Mouse (Mus musculus) adrenal gland, postnatal 14 days (tissue): Measurements from ENCODE around the gene Cpt1c. TPM values are rescaled to one million over a fixed set of nuclear protein-coding genes. Genes with fewer than 3 reads are reported as not detected.
"Not testable (repeated sequence)": the region's sequence is repeated elsewhere in the genome, so short reads cannot be mapped to it uniquely, and the experiment has no call there.

ENCODE experiments used
- DNase-seq: peaks from one replicate; pipeline ENCODE4 v3.0.0; 2021; ENCODE audit warnings: mixed read lengths
- long read RNA-seq, 2 experiments: library from polyadenylated mRNA; stranded (forward); transcript quantifications; one replicate each; pipeline ENCODE4 v2.0.0; 2021
- total RNA-seq: library from RNA; stranded (reverse); gene quantifications from 2 replicates; pipeline ENCODE4 v1.2.3, GENCODE M21; 2021

Gene Cpt1c
- 9.6 and 12.4 TPM in 2 replicates for total RNA-seq
- long read RNA-seq, experiment 1, transcript Cpt1c-201 (19 exons, 2,793 nt) = major isoform, 5 of 26 reads
- long read RNA-seq, experiment 1, partial matches to known transcripts = 7 of 26 reads
- long read RNA-seq, experiment 1, other reads (novel, unspliced or antisense) = 14 of 26 reads
- long read RNA-seq, experiment 2, partial matches to known transcripts = 10 of 16 reads
- long read RNA-seq, experiment 2, other reads (novel, unspliced or antisense) = 3 of 16 reads

- peak; percentile 91 for DNase-seq
These were observed at the start of gene Cpt1c for GRCm38 (mm10) chr7:44974383-44975116. TSS of gene Cpt1c (minus strand) at chr7:44974851.

- DNase-seq = not testable (repeated sequence)
These were observed 49.1 kb upstream of the Cpt1c start for GRCm38 (mm10) chr7:45023711-45024110.

- DNase-seq = no peak
These were observed 45.6 kb upstream of the Cpt1c start for GRCm38 (mm10) chr7:45020225-45020624.

- peak; percentile 58 for DNase-seq
These were observed 44.5 kb upstream of the Cpt1c start for GRCm38 (mm10) chr7:45019031-45019571.

GRCm38 (mm10) chr7:45017242-45018061 lies 42.8 kb upstream of the Cpt1c start, which contains the start of gene Rras:
TSS of gene Rras (plus strand) at chr7:45017961.
- DNase-seq = peak; percentile 93

- no peak for DNase-seq
These were observed 42.1 kb upstream of the Cpt1c start for GRCm38 (mm10) chr7:45016761-45017160.

- peak; percentile 99 for DNase-seq
These were observed 41.4 kb upstream of the Cpt1c start, which contains the start of gene Scaf1 for GRCm38 (mm10) chr7:45015957-45016612. TSS of gene Scaf1 (minus strand) at chr7:45016363.

- DNase-seq = no peak
These were observed 40.8 kb upstream of the Cpt1c start for GRCm38 (mm10) chr7:45015344-45015956.

- no peak for DNase-seq
These were observed 39.4 kb upstream of the Cpt1c start for GRCm38 (mm10) chr7:45014096-45014451.

- DNase-seq = no peak
These were observed 38.9 kb upstream of the Cpt1c start for GRCm38 (mm10) chr7:45013366-45014095.

- DNase-seq = no peak
These were observed 38.2 kb upstream of the Cpt1c start for GRCm38 (mm10) chr7:45012824-45013223.

- DNase-seq = no peak
These were observed 37.4 kb upstream of the Cpt1c start for GRCm38 (mm10) chr7:45012011-45012410.

GRCm38 (mm10) chr7:45008411-45008810 lies 33.8 kb upstream of the Cpt1c start:
- no peak for DNase-seq

GRCm38 (mm10) chr7:45007846-45008245 lies 33.2 kb upstream of the Cpt1c start:
- DNase-seq = no peak

- DNase-seq = no peak
These were observed 32.5 kb upstream of the Cpt1c start for GRCm38 (mm10) chr7:45007141-45007540.

GRCm38 (mm10) chr7:45006503-45006902 lies 31.9 kb upstream of the Cpt1c start:
- no peak for DNase-seq

GRCm38 (mm10) chr7:45005321-45005992 lies 30.8 kb upstream of the Cpt1c start:
- DNase-seq = no peak

GRCm38 (mm10) chr7:45004546-45004945 lies 29.9 kb upstream of the Cpt1c start:
- DNase-seq = no peak

GRCm38 (mm10) chr7:45002440-45002839 lies 27.8 kb upstream of the Cpt1c start:
- peak; percentile 67 for DNase-seq

GRCm38 (mm10) chr7:45000539-45001114 lies 26.0 kb upstream of the Cpt1c start:
- DNase-seq = peak; percentile 44
